Mouse (Mus musculus): ENCODE results near the gene Rxfp1. TPM values are rescaled to one million over a fixed set of nuclear protein-coding genes. Genes with fewer than 3 reads are reported as not detected.

The Rxfp1 gene
- not detected in 2 replicates for polyA plus RNA-seq (2016; fragmentation: Nextera tagmentation; extraction: Ambion mirVana)

- Histone ChIP-seq H3K4me3 (no peak within 1 kb of the TSS), H3K4me1 (no peaks in the 10 kb centered on the region), H3K36me3 (replicated peaks) (no peaks in the 10 kb centered on the region), H3K27me3 (ENCODE audit: poor library complexity, severe bottlenecking) (no peaks in the 10 kb centered on the region), H3K27ac (no peak within 1 kb of the TSS), H3K9me3 (no peaks in the 10 kb centered on the region)
- no peak for DNase-seq (ENCODE audit: extremely low spot score, low spot score)
- WGBS, result 70% methylated on average over 4 of the region's 4 CpGs
Measured at GRCm38 (mm10) chr3:79737780-79738179, at the start of gene Rxfp1. Rxfp1 (minus strand) TSS chr3:79737880.

- H3K4me1 ChIP-seq, result peaks cover 5% of the 10 kb centered on the region
- DNase-seq (ENCODE audit: extremely low spot score, low spot score), result no peak
- no peaks in the 10 kb centered on the region for H3K9me3 ChIP-seq
- 18% methylated on average over 11 of the region's 11 CpGs for WGBS
- no peaks in the 10 kb centered on the region for H3K27me3 ChIP-seq (ENCODE audit: poor library complexity, severe bottlenecking)
- H3K4me3 ChIP-seq, result no peak overlapping the region
- H3K27ac ChIP-seq, result no peak overlapping the region
- no peaks in the 10 kb centered on the region for H3K36me3 ChIP-seq (replicated peaks)
Measured at GRCm38 (mm10) chr3:79784362-79784736, 46.7 kb upstream of the Rxfp1 start.

GRCm38 (mm10) chr3:79783630-79784361, 46.1 kb upstream of the Rxfp1 start:
- DNase-seq (ENCODE audit: extremely low spot score, low spot score), result no peak
- H3K4me1 ChIP-seq, result peaks cover 5% of the 10 kb centered on the region
- no peak overlapping the region for H3K27ac ChIP-seq
- H3K9me3 ChIP-seq, result no peaks in the 10 kb centered on the region
- H3K27me3 ChIP-seq (ENCODE audit: poor library complexity, severe bottlenecking), result no peaks in the 10 kb centered on the region
- no peaks in the 10 kb centered on the region for H3K36me3 ChIP-seq (replicated peaks)
- 59% methylated on average over 10 of the region's 10 CpGs for WGBS
- no peak overlapping the region for H3K4me3 ChIP-seq

- no peak overlapping the region for H3K27ac ChIP-seq
- DNase-seq (ENCODE audit: extremely low spot score, low spot score), result no peak
- no peaks in the 10 kb centered on the region for H3K4me1 ChIP-seq
- H3K36me3 ChIP-seq (replicated peaks), result no peaks in the 10 kb centered on the region
- H3K27me3 ChIP-seq (ENCODE audit: poor library complexity, severe bottlenecking), result no peaks in the 10 kb centered on the region
- no peak overlapping the region for H3K4me3 ChIP-seq
- 92% methylated on average over 2 of the region's 2 CpGs for WGBS
- no peaks in the 10 kb centered on the region for H3K9me3 ChIP-seq
Measured at GRCm38 (mm10) chr3:79772701-79773100, 35.0 kb upstream of the Rxfp1 start.

- no peaks in the 10 kb centered on the region for H3K36me3 ChIP-seq (replicated peaks)
- H3K4me1 ChIP-seq, result no peaks in the 10 kb centered on the region
- no peak overlapping the region for H3K4me3 ChIP-seq
- no peak for DNase-seq (ENCODE audit: extremely low spot score, low spot score)
- H3K9me3 ChIP-seq, result no peaks in the 10 kb centered on the region
- 71% methylated on average over 1 of the region's 1 CpGs for WGBS
- H3K27me3 ChIP-seq (ENCODE audit: poor library complexity, severe bottlenecking), result no peaks in the 10 kb centered on the region
- H3K27ac ChIP-seq, result no peak overlapping the region
Measured at GRCm38 (mm10) chr3:79753736-79754135, 16.1 kb upstream of the Rxfp1 start.

GRCm38 (mm10) chr3:79746585-79746984, 8.9 kb upstream of the Rxfp1 start:
- Histone ChIP-seq H3K4me3 (no peak overlapping the region), H3K27me3 (ENCODE audit: poor library complexity, severe bottlenecking) (no peaks in the 10 kb centered on the region)
- 93% methylated on average over 6 of the region's 6 CpGs for WGBS

GRCm38 (mm10) chr3:79745101-79745500, 7.4 kb upstream of the Rxfp1 start:
- no peak for DNase-seq (ENCODE audit: extremely low spot score, low spot score)
- no peak overlapping the region for H3K4me3 ChIP-seq
- 79% methylated on average over 6 of the region's 6 CpGs for WGBS
- no peaks in the 10 kb centered on the region for H3K9me3 ChIP-seq
- H3K4me1 ChIP-seq, result no peaks in the 10 kb centered on the region
- H3K36me3 ChIP-seq (replicated peaks), result no peaks in the 10 kb centered on the region
- no peak overlapping the region for H3K27ac ChIP-seq
- no peaks in the 10 kb centered on the region for H3K27me3 ChIP-seq (ENCODE audit: poor library complexity, severe bottlenecking)

More at GRCm38 (mm10) chr3:79746585-79746984, 8.9 kb upstream of the Rxfp1 start:
- Histone ChIP-seq H3K4me1 (no peaks in the 10 kb centered on the region), H3K27ac (no peak overlapping the region), H3K9me3 (no peaks in the 10 kb centered on the region), H3K36me3 (replicated peaks) (no peaks in the 10 kb centered on the region)
- no peak for DNase-seq (ENCODE audit: extremely low spot score, low spot score)

- 95% methylated on average over 2 of the region's 2 CpGs for whole genome bisulfite sequencing
- Histone ChIP-seq H3K27me3 (ENCODE audit: poor library complexity, severe bottlenecking) (no peaks in the 10 kb centered on the region), H3K4me3 (no peak overlapping the region), H3K27ac (no peak overlapping the region), H3K9me3 (no peaks in the 10 kb centered on the region), H3K4me1 (no peaks in the 10 kb centered on the region), H3K36me3 (replicated peaks) (no peaks in the 10 kb centered on the region)
- DNase-seq (ENCODE audit: extremely low spot score, low spot score), result no peak
Measured at GRCm38 (mm10) chr3:79744415-79744814, 6.7 kb upstream of the Rxfp1 start.

- 94% methylated on average over 2 of the region's 2 CpGs for WGBS
- no peak for DNase-seq (ENCODE audit: extremely low spot score, low spot score)
- no peak overlapping the region for H3K4me3 ChIP-seq
- H3K27ac ChIP-seq, result no peak overlapping the region
- no peaks in the 10 kb centered on the region for H3K9me3 ChIP-seq
- H3K36me3 ChIP-seq (replicated peaks), result no peaks in the 10 kb centered on the region
- H3K4me1 ChIP-seq, result no peaks in the 10 kb centered on the region
- H3K27me3 ChIP-seq (ENCODE audit: poor library complexity, severe bottlenecking), result no peaks in the 10 kb centered on the region
Measured at GRCm38 (mm10) chr3:79740351-79740750, 2.7 kb upstream of the Rxfp1 start.

- no peaks in the 10 kb centered on the region for H3K36me3 ChIP-seq (replicated peaks)
- WGBS, result 86% methylated on average over 1 of the region's 1 CpGs
- no peaks in the 10 kb centered on the region for H3K27me3 ChIP-seq (ENCODE audit: poor library complexity, severe bottlenecking)
- H3K4me3 ChIP-seq, result no peak overlapping the region
- DNase-seq (ENCODE audit: extremely low spot score, low spot score), result no peak
- H3K4me1 ChIP-seq, result no peaks in the 10 kb centered on the region
- no peaks in the 10 kb centered on the region for H3K9me3 ChIP-seq
- H3K27ac ChIP-seq, result no peak overlapping the region
Measured at GRCm38 (mm10) chr3:79738451-79738850, 771 bp upstream of the Rxfp1 start.

GRCm38 (mm10) chr3:79726506-79727075, 11.1 kb downstream of the Rxfp1 start:
- no peak for DNase-seq (ENCODE audit: extremely low spot score, low spot score)
- no peaks in the 10 kb centered on the region for H3K9me3 ChIP-seq
- H3K4me1 ChIP-seq, result no peaks in the 10 kb centered on the region
- no peak overlapping the region for H3K4me3 ChIP-seq
- no peaks in the 10 kb centered on the region for H3K27me3 ChIP-seq (ENCODE audit: poor library complexity, severe bottlenecking)
- 93% methylated on average over 14 of the region's 14 CpGs for WGBS
- no peaks in the 10 kb centered on the region for H3K36me3 ChIP-seq (replicated peaks)
- no peak overlapping the region for H3K27ac ChIP-seq

GRCm38 (mm10) chr3:79720756-79721484, 16.8 kb downstream of the Rxfp1 start:
- Histone ChIP-seq H3K36me3 (replicated peaks) (no peaks in the 10 kb centered on the region), H3K27me3 (ENCODE audit: poor library complexity, severe bottlenecking) (no peaks in the 10 kb centered on the region), H3K9me3 (no peaks in the 10 kb centered on the region), H3K4me1 (no peaks in the 10 kb centered on the region), H3K27ac (no peak overlapping the region), H3K4me3 (no peak overlapping the region)
- WGBS, result 93% methylated on average over 4 of the region's 4 CpGs
- no peak for DNase-seq (ENCODE audit: extremely low spot score, low spot score)

- no peaks in the 10 kb centered on the region for H3K27me3 ChIP-seq (ENCODE audit: poor library complexity, severe bottlenecking)
- no peak for DNase-seq (ENCODE audit: extremely low spot score, low spot score)
- no peak overlapping the region for H3K27ac ChIP-seq
- no peaks in the 10 kb centered on the region for H3K4me1 ChIP-seq
- WGBS, result 89% methylated on average over 8 of the region's 8 CpGs
- no peak overlapping the region for H3K4me3 ChIP-seq
- H3K36me3 ChIP-seq (replicated peaks), result no peaks in the 10 kb centered on the region
- H3K9me3 ChIP-seq, result 0 out of 2 replicates have a peak, but pooled peaks cover 1% of the 10 kb centered on the region
Measured at GRCm38 (mm10) chr3:79706436-79706835, 31.2 kb downstream of the Rxfp1 start.
